Mouse (Mus musculus) regulatory T cell (primary cell): ENCODE measurements around the gene Irx2.

Experiments
- in situ Hi-C: fragments of 300-600 bp; cut with MboI, MseI; formaldehyde crosslinking; loops from one replicate; pipeline ENCODE4 v1.15.1; 2025; ENCODE audit warnings: high pct_unique_total_duplicates

Irx2 gene

DNA sequence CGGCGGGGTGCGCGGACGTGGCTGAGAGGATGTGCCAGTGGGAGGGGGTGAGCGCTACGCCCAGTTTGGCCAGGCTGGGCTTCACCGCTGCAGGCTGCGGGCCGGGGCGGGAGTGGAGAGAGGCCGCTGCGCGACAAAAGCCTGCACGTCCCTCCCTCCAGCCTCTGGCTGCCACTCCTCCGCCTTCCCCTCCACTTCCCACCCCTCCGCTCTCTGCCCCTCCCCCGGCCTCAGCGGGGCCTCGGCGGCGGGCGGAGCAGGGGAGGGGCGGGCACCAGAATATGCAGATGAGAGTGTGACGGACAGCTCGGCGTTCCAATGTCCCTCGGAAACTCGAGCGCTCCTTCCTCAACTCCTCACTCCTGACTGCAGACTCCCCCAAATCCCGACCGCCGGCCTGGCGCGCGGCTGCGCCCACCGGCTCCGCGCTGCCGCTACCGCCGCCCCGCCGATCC lies at the start of gene Irx2:
TSS of gene Irx2 (plus strand) at position 359 of the 455 bp plus-strand sequence.
- in situ Hi-C loops, result no loop called here

DNA sequence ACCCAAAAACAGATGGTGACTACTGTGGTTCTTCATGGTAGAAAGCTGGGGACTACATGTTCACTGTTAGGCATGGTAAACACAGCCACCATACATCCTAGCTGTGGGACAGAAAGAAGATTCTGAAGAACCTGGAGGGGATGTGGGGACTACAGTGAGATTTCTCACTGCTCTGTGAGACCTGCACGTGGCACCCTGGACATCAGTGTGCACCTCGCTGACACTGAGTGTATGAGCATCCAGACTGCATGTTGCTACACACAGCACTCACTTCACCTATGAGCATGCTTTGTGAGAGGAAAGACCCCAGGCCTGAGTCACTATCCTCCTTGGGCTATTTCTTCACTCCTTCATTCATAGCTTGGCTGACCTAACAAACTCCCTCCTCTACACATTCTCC lies 47.3 kb upstream of the Irx2 start:
- in situ Hi-C loops, result no loop called here

GRCm38 (mm10) chr13:72592526-72592925 lies 36.1 kb upstream of the Irx2 start:
- in situ Hi-C loops, result no loop called here

- in situ Hi-C loops, result no loop called here
Observed at GRCm38 (mm10) chr13:72593310-72593709, 35.3 kb upstream of the Irx2 start.

DNA sequence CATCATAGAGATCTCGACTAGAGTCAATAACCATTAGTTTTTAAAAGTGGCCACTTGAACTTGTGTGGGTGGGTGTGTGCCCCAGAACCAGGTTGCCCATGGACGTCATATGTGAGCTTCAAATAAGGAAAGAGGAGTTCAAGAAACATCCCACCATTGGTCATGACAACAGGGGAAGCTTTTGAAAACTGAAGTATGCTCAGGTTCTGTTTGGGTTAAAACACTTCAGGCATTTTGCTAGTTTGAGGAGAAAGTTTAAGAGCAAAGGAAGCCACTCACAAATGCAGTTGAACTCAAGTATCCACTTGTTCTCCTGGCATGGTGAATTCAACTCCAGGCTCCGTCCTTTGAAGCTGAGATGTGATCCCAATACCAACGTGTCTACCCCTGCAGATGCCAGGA lies 34.9 kb upstream of the Irx2 start:
- in situ Hi-C loops, result no loop called here

DNA sequence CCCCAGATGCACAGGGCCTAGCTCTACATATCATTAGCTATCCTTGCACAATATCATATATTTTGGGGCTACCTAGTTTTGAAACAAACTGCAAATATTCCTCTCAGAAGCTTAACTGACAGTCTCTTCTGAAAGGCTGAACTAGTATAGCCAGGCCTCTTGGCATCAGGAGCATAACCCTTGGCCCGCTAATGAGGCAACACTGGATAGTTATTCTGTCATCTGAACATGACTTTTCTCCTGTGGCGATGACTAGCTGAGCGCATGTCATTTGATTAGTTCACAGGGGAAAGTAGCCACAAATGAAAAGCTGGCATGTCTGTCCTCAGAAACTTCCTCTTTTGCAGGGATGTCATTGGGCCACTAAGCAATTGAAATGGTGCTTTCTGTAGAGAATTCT lies 29.4 kb upstream of the Irx2 start:
- in situ Hi-C loops, result no loop called here

DNA sequence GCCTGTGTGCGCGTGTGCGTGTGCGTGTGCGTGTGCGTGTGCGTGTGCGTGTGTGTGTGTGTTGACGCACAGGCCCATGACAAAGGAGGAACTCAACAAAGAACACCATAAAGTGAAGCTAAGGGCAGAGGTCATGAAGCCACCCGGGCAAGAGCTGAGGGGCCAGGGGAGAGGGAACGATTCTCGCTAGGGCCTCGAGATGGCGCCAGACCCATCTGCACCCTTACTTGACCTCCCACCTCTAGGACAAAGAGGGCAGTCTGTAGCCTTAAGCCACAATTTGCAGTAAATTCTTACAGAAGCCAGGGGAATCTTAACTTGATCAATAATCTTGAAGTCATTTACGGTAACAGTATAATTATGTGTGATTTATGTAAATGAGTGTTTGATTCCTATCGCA lies 19.9 kb upstream of the Irx2 start:
- in situ Hi-C loops, result no loop called here

GRCm38 (mm10) chr13:72610277-72610676 lies 18.3 kb upstream of the Irx2 start:
- in situ Hi-C loops, result no loop called here

DNA sequence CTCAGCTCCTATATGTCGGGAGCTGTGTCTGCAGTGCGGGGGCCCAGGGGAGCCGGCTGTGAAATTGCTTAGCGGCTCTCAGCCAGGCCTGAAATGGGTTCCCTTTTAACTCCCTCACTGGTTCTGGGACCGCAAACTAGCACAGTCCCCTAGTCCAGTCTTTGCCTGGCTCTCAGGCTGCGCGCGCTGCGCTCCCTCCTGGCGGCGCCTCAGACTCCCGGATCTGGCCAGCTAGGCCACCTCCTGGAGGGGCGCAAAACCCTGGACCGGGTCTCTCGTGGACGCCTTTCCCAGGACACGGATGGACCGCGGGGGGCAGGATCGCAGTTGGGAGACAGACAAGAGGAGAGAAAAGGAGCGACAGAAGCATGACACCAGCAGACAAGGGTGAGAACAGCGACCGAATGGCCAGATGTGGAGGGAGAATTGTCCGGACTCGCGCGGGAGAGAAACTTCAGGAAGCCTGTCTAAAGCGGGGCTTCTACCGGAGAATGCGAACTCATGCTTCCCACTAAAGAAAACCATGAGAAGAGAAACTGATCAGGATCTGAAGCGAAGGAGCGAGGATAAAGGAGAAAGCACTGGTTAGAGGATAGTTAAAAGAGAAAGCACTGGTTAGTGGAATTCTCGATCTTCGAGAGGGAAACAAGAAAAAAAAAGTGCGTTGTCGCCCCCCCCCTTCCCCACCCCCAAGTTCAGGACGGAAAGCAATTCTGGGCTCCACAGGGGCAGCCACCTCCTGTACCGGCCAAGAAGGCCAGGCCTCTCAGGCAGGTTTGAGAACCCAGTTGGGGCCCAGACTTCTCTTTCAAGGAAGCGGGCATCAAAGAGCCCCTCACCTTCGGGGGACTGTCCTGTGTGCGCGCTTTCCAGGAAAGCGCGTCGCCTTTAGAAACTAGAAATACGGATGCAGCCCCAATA lies 4.4 kb upstream of the Irx2 start:
- in situ Hi-C loops, result no loop called here

DNA sequence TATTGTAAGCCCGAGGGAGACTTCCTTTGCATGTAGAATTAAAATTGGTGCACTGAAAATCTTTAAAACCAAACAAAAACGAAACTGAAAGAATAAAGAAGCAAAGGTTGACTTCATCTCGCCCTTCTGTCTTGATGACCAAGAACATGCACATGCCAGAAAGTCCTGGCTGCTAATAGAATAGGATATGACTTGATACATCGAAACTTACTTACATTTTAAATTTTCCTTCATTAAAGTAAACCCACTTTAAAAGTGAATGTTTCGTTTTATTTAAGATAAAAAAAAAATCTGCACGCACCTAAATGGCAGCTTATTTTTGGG lies 3.8 kb upstream of the Irx2 start:
- in situ Hi-C loops, result no loop called here

DNA sequence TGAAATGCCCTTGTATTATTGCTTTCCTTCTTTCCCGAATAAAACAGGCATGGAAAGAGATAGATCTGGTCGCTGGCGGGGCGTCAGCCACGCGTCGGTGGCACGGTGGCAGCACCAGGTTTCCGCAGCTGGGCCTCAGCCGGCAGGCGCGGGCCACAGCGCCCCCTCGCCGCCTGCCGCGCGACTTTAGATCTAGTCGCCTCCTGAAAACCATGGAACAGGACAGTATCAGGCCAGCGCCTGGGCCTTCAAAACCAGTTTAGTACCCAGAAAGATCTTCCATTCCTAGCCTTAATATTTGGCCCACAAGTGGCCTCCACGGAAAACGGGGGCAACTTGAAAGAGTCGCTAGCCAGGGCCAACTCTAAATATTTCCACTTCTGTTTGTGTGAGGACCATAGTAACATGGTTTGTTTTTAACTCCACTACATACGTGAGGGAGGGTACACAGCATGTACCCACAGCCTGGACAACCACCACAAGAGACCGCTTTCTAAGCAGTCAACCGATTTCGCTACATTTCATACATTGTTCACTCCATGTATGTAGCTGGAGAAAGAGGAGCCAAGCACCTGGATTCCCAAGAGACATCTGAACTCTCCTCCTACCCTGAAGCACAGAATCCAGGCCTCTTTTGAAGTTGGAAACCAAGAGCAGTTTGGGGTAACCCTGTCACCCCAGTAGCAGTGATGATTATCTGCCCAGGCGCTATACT lies 3.2 kb upstream of the Irx2 start:
- in situ Hi-C loops, result no loop called here

DNA sequence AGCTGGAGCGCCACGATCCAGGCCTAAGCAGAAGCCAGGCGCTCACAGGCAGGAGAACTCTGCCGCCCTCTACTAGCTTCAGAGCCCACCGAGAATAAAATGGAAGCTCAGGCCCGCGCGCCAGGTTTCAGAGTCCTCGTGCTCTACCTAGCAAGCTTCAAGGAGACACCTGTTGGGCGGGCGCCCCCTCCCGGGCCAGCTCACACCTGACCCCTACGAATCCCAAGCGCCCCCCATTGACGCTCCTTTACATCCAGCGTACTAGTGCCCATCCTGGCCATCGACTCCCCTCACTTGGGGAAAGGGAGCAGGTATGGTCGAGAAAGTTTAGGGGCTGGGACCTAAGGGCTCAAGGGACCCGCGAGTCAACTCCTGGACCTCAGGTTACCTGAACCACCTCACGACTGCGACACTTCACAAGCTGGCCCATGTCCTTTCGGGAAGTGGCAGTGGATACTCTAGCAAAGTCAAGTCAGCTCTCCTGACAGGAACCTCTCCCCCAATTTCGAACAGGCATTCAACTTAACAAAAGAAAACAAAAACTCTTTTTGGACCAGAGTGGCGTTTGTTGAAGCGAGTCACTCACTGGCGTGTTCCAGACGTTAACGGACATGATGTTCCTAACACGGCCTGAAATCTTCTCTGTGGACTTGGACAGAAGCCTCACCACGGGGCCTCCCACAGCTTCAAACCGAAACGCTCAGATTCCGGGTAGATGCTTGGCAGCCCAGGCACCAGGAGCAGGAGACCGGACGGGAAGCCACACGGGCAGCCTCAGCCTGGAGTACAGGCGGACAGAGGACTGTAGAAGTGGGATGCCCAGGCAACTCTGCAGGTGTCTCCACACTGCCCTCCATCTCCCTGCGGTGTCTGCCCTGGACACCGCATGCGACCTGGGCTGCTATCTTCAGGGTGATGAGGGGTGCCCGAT lies 964 bp upstream of the Irx2 start:
- in situ Hi-C loops, result no loop called here

GRCm38 (mm10) chr13:72628935-72629631 lies 463 bp downstream of the Irx2 start:
- in situ Hi-C loops, result no loop called here

DNA sequence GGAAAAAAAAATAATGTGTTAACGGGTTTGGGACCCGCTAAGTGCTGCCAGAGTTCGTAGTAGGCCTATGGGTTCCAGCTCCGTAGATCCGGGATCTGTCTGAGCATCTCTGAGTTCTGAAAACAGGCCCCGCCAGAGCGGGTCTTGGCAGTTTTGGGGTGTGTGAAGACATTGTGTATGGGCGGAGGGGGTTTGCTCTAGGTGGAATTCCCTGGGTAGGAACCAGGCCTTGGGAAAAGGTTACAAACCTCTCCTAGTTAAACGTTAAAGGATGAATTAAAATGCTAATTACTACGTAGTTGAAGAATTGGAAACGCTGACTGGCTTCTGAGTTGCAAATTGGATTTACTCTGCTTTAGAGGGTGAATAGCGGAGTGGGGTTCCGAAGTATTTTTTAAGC lies 1.2 kb downstream of the Irx2 start:
- in situ Hi-C loops, result no loop called here

DNA sequence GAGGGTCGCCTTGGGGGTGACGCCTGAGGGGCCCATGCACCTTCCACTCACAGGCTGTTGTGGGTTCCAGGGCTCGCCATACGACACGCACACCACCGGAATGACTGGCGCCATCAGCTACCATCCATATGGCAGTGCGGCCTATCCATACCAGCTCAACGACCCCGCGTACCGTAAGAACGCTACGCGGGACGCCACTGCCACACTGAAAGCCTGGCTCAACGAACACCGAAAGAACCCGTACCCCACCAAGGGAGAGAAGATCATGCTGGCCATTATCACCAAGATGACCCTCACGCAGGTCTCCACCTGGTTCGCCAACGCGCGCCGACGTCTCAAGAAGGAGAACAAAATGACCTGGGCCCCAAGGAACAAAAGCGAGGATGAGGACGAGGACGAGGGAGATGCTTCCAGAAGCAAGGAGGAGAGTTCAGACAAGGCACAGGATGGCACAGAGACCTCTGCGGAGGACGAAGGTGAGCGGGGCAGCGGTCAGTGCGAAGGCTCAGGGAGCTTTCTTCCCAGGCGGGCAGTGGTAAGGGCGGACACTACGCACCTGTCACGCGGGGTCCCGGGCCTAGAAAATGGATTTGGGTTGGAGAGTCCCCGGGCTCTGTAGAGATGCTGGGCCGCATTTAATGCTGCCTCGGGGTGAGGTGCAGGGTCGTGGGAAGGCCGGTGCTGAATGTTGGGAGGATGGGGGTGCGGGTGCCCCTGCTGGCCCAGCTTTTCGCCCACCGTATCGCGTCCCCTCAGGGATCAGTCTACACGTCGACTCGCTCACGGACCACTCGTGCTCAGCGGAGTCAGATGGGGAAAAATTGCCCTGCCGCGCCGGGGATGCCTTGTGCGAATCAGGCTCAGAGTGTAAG lies 2.1 kb downstream of the Irx2 start:
- in situ Hi-C loops, result no loop called here

- in situ Hi-C loops, result no loop called here
Observed at GRCm38 (mm10) chr13:72631373-72632021, 2.9 kb downstream of the Irx2 start.

DNA sequence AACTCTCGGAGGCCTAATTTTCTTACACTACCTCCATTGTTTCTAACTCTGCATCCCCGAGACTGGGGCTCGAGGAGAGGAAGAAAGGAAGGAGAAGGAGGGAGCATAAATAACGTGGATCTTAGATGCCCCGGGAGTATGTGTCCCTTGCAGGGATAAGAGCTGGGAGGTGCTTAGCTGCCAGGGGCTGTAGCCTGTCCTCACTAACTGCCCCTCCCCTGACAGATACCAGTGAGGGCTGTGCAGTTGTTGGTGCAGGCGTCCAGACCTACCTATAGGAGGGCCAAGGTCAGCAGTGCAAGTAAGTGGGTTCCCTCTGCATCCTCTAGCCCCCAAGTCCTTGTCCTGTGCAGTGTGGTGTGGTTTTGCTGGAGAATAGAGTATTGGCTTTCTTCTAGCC lies 3.7 kb downstream of the Irx2 start:
- in situ Hi-C loops, result no loop called here

GRCm38 (mm10) chr13:72633097-72633496 lies 4.5 kb downstream of the Irx2 start:
- in situ Hi-C loops, result no loop called here

GRCm38 (mm10) chr13:72634752-72635315 lies 6.2 kb downstream of the Irx2 start:
- in situ Hi-C loops, result no loop called here
